Mouse (Mus musculus) neural tube, embryonic 13.5 days (tissue): Measurements from ENCODE around the gene Mpped1. TPM values are rescaled to one million over a fixed set of nuclear protein-coding genes. Genes with fewer than 3 reads are reported as not detected.

Experiments used
- ATAC-seq: fragments of 200-750 bp; cut with Nextera tagmentation; 2 replicates; pipeline ENCODE4 v1.8.0; 2017; ENCODE audit warnings: low read depth, mild to moderate bottlenecking, moderate TSS enrichment, moderate library complexity
- H3K27ac ChIP-seq: fragments of 300-500 bp; sonication (generic); replicated peaks from 2 replicates; pipeline ENCODE4 v1.5.1; 2015; ENCODE audit warnings: moderate library complexity, mild to moderate bottlenecking, inconsistent platforms
- H3K27me3 ChIP-seq: fragments of 300-500 bp; sonication (generic); 2 replicates; pipeline ENCODE4 v1.6.1; 2015; ENCODE audit warnings: mild to moderate bottlenecking, inconsistent platforms
- H3K36me3 ChIP-seq: fragments of 300-500 bp; sonication (generic); 2 replicates; pipeline ENCODE4 v1.6.1; 2015; ENCODE audit warnings: mild to moderate bottlenecking, inconsistent platforms
- H3K4me1 ChIP-seq: fragments of 300-500 bp; sonication (generic); replicated peaks from 2 replicates; pipeline ENCODE4 v1.6.1; 2015; ENCODE audit warnings: inconsistent platforms
- H3K4me2 ChIP-seq: fragments of 300-500 bp; sonication (generic); 2 replicates; pipeline ENCODE4 v1.6.1; 2015; ENCODE audit warnings: inconsistent platforms, mild to moderate bottlenecking, moderate library complexity
- H3K4me3 ChIP-seq: fragments of 300-500 bp; sonication (generic); 2 replicates; pipeline ENCODE4 v1.5.1; 2015; ENCODE audit warnings: mild to moderate bottlenecking, inconsistent platforms
- H3K9ac ChIP-seq: fragments of 300-500 bp; sonication (generic); 2 replicates; pipeline ENCODE4 v1.6.1; 2015; ENCODE audit warnings: moderate library complexity, mild to moderate bottlenecking, inconsistent platforms
- H3K9me3 ChIP-seq: fragments of 300-500 bp; sonication (generic); 2 replicates; pipeline ENCODE4 v1.6.1; 2016; ENCODE audit warnings: inconsistent platforms
- WGBS: fragments of 180-500 bp; shearing (Covaris S2); methylation state at CpG from one replicate; pipeline ENCODE4 v1.1.7; 2015; 5-methylcytosine and 5-hydroxymethylcytosine counted together
- polyA plus RNA-seq: library from polyadenylated mRNA; unstranded; fragments of >200 nt; fragmentation: Nextera tagmentation; extraction: Ambion mirVana; gene quantifications from 2 replicates; pipeline ENCODE4 v1.2.1, GENCODE M21; 2015

Mpped1 gene
- polyA plus RNA-seq, 1 experiment from 2014 or later, result 13.3 TPM

GRCm38 (mm10) chr15:83853400-83853811, 74.1 kb downstream of the Mpped1 start:
- Histone ChIP-seq H3K4me1 (peaks cover 7% of the 10 kb centered on the region; the same call in 1 of the 2 replicates), H3K36me3 (no peaks in the 10 kb centered on the region), H3K27me3 (no peaks in the 10 kb centered on the region), H3K4me3 (no peak overlapping the region), H3K9ac (no peak overlapping the region), H3K4me2 (no peak overlapping the region), H3K9me3 (no peaks in the 10 kb centered on the region), H3K27ac (no peak overlapping the region)
- WGBS, result 83% methylated on average over 5 of the region's 5 CpGs
- ATAC-seq, result no peak

GRCm38 (mm10) chr15:83857129-83857528, 77.9 kb downstream of the Mpped1 start:
- Histone ChIP-seq H3K4me1 (no peaks in the 10 kb centered on the region), H3K36me3 (no peaks in the 10 kb centered on the region), H3K27me3 (no peaks in the 10 kb centered on the region), H3K27ac (no peak overlapping the region), H3K9me3 (no peaks in the 10 kb centered on the region), H3K4me3 (no peak overlapping the region), H3K4me2 (no peak overlapping the region), H3K9ac (no peak overlapping the region)
- no peak for ATAC-seq
- WGBS, result 15% methylated on average over 8 of the region's 8 CpGs

DNA sequence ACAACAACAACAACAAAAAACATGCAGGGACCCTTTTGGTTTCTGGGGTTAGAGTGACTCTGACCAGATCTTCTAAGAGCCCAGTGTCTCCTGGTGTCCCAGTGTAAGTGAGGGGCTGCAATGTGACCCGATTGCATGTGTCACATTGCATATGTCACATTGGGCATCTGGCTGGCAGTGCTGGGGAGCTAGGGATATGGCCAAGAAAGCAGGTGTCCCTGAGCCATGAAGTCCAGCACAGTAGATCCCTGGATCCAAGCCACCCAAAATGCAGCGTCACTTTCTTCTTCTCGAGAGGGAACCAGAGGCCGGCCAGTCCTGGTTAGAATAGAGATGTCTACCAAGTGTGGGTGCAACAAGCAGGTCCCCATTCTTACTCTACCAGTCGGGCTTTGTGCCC, 86.4 kb downstream of the Mpped1 start:
- no peak for ATAC-seq
- Histone ChIP-seq H3K36me3 (no peaks in the 10 kb centered on the region), H3K27me3 (peaks cover 10% of the 10 kb centered on the region), H3K9me3 (no peaks in the 10 kb centered on the region), H3K4me2 (no peak overlapping the region), H3K9ac (no peak overlapping the region), H3K4me1 (0 out of 2 replicates have a peak, but pooled peaks cover 2% of the 10 kb centered on the region), H3K27ac (no peak overlapping the region), H3K4me3 (no peak overlapping the region)
- 91% methylated on average over 5 of the region's 5 CpGs for WGBS

DNA sequence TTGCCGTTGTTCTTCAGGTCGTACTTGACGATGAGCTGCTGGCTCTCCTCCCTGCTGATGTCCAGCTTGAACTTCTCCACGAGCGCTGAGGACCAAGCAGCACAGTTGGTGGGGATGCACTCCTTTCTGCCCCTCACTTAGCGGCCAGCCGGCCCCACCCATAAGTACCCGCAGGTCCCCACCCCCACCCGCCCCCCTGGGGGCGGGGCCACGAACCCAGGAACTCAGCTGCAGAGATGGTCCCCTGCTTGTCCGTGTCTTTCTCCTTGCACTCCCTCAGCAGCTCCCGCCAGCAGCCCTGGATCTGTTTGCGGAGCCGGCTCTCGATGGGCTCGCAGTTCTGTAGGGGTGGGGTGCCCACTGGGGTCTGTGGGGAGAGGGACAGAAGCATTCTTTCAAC, 91.7 kb downstream of the Mpped1 start:
- peak overlapping the region; percentile 29; the same call in 1 of the 2 replicates for H3K4me2 ChIP-seq

DNA sequence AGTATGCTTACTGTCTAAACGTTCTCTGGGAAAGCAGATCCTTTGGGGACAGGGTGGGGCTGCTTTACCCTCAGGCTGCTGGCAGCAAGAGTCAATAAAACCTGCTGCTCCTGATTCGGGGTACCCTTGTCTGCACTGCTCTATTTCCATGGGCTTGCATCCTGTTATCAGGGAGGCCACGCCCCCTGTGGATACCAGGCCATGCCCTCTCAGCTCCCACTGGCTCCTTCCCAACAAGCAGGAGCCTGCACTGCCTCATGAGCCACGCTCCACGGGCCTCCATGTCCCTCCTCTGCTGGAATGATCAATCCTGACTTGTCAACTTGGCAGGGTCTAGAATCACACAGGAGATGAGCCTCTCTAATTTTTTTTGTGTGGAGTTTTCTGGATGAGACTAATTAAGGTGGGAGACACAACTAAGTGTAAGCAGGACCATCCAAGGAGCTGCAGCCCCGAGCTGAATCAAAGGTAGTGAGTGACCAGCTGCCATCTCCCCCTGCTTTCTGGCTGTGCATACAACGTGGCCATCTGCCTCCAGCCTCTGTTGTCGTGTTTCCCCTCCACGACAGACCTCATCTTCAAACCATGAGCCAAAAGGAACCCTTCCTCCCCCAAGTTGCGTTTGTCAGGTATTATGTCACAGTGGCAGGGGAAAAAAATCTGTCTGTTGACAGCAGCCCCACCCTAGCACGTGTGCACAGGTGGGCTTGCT, 98.0 kb downstream of the Mpped1 start:
- H3K9me3 ChIP-seq, result 0 out of 2 replicates have a peak, but pooled peaks cover 4% of the 10 kb centered on the region
- peaks cover 19% of the 10 kb centered on the region for H3K4me1 ChIP-seq
- H3K27me3 ChIP-seq, result no peaks in the 10 kb centered on the region
- no peak overlapping the region for H3K4me2 ChIP-seq
- 49% methylated on average over 11 of the region's 11 CpGs for WGBS
- no peak for ATAC-seq
- no peak overlapping the region for H3K9ac ChIP-seq
- H3K4me3 ChIP-seq, result no peak overlapping the region
- H3K27ac ChIP-seq, result no peak overlapping the region
- H3K36me3 ChIP-seq, result no peaks in the 10 kb centered on the region

More for the DNA sequence above, 91.7 kb downstream of the Mpped1 start:
- no peak for ATAC-seq
- Histone ChIP-seq H3K4me3 (no peak overlapping the region), H3K27me3 (peaks cover 16% of the 10 kb centered on the region), H3K9ac (no peak overlapping the region), H3K4me1 (peaks cover 28% of the 10 kb centered on the region), H3K27ac (no peak overlapping the region), H3K36me3 (no peaks in the 10 kb centered on the region), H3K9me3 (0 out of 2 replicates have a peak, but pooled peaks cover 4% of the 10 kb centered on the region)
- WGBS, result 8% methylated on average over 17 of the region's 17 CpGs

DNA sequence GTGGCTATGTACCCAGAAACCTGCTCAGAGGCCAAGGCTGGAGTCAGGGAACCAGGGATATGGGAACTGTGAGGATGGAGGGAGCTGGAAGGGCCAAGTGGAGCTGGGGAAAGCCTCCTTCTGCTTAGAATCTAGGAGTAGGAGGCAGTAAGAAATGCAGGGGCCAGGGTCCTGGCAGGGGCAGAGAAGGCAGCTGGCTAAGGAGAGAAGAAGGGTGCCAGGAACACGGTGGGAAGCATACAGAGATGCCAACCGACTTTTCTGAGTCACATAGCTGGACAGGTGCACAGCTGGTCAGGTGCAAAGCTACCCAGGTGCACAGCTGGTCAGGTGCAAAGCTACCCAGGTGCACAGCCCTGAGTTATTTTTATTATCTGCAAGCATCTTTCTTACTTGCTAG, 98.6 kb downstream of the Mpped1 start:
- 82% methylated on average over 2 of the region's 2 CpGs for WGBS
- Histone ChIP-seq H3K9me3 (0 out of 2 replicates have a peak, but pooled peaks cover 4% of the 10 kb centered on the region), H3K4me1 (peaks cover 13% of the 10 kb centered on the region), H3K4me3 (no peak overlapping the region), H3K27me3 (no peaks in the 10 kb centered on the region), H3K9ac (no peak overlapping the region), H3K27ac (no peak overlapping the region), H3K4me2 (no peak overlapping the region), H3K36me3 (no peaks in the 10 kb centered on the region)
- ATAC-seq, result no peak

DNA sequence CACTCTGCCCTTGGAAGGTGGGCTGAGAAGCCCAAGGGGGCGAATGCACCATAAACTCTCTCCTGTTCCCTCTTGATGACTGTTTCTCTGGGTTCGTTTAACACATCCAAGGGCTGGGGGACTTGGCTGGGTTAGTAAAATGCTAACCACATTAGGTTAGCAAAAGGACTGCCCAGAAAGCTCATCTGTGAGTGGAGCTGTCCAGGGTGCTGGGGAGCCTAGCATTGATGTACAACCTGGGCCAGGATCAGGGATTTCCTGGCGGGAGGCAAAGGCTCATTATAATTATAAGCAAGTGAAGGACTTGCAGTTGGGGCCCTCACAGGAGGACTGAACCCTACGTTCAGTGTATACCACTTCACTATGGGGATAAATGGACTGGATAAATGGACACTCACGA, 100.6 kb downstream of the Mpped1 start:
- Histone ChIP-seq H3K36me3 (no peaks in the 10 kb centered on the region), H3K9ac (no peak overlapping the region), H3K9me3 (0 out of 2 replicates have a peak, but pooled peaks cover 4% of the 10 kb centered on the region), H3K27me3 (no peaks in the 10 kb centered on the region), H3K27ac (no peak overlapping the region), H3K4me1 (0 out of 2 replicates have a peak, but pooled peaks cover 7% of the 10 kb centered on the region), H3K4me2 (no peak overlapping the region), H3K4me3 (no peak overlapping the region)
- ATAC-seq, result no peak
- WGBS, result 29% methylated on average over 5 of the region's 5 CpGs

DNA sequence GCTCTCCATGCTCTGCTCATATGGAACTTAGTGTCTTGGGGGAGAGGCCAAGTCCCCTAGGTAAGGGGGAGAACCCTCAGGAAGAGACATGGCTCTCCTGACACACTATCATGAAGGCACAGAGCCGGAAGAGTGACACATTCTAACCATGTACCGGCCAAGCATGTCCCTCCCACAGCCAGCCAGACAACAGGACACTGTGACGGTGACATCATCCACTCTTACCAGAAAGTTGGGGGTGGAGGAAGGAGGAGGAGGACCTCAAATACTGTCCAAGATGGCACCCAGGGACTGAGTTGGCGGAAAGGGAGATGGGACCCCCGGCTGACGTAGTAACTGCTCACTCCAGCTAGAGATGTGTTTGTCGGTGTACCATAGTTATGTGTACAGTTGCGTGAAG, 104.6 kb downstream of the Mpped1 start:
- Histone ChIP-seq H3K4me3 (no peak overlapping the region), H3K9ac (no peak overlapping the region), H3K9me3 (no peaks in the 10 kb centered on the region), H3K36me3 (no peaks in the 10 kb centered on the region), H3K4me1 (0 out of 2 replicates have a peak, but pooled peaks cover 7% of the 10 kb centered on the region), H3K4me2 (no peak overlapping the region), H3K27ac (no peak overlapping the region), H3K27me3 (no peaks in the 10 kb centered on the region)
- no peak for ATAC-seq
- WGBS, result 92% methylated on average over 8 of the region's 8 CpGs

DNA sequence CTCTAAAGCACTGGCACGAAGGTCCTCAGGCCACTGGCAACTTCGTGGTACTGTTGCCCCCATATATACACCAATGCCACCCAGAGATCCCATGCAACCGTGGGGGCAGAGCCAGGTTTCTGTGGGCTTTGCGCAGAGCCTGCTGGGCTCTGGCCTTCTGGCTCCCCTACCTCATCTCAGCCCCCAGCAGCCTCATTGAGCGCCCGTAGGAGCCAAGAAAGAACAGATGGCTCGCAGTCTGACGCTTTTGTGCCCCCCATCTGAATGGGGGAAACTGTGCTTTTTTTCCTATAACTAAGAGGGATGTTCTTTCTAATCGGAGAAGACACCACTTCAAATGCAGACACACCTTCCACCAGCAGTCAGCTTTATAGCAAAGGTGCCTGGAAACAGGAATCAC, 105.0 kb downstream of the Mpped1 start:
- no peak overlapping the region for H3K9ac ChIP-seq
- no peak overlapping the region for H3K4me3 ChIP-seq
- H3K36me3 ChIP-seq, result no peaks in the 10 kb centered on the region
- 82% methylated on average over 9 of the region's 9 CpGs for WGBS
- H3K4me2 ChIP-seq, result no peak overlapping the region
- H3K4me1 ChIP-seq, result 0 out of 2 replicates have a peak, but pooled peaks cover 7% of the 10 kb centered on the region
- H3K27me3 ChIP-seq, result no peaks in the 10 kb centered on the region
- H3K27ac ChIP-seq, result no peak overlapping the region
- ATAC-seq, result no peak
- no peaks in the 10 kb centered on the region for H3K9me3 ChIP-seq

- Histone ChIP-seq H3K9me3 (no peaks in the 10 kb centered on the region), H3K4me2 (no peak overlapping the region), H3K4me1 (peaks cover 14% of the 10 kb centered on the region; the same call in 1 of the 2 replicates), H3K27ac (no peak overlapping the region), H3K27me3 (no peaks in the 10 kb centered on the region), H3K4me3 (no peak overlapping the region), H3K9ac (no peak overlapping the region), H3K36me3 (no peaks in the 10 kb centered on the region)
- 86% methylated on average over 15 of the region's 15 CpGs for WGBS
- ATAC-seq, result no peak
Measured at GRCm38 (mm10) chr15:83892871-83893270, 113.6 kb downstream of the Mpped1 start.

DNA sequence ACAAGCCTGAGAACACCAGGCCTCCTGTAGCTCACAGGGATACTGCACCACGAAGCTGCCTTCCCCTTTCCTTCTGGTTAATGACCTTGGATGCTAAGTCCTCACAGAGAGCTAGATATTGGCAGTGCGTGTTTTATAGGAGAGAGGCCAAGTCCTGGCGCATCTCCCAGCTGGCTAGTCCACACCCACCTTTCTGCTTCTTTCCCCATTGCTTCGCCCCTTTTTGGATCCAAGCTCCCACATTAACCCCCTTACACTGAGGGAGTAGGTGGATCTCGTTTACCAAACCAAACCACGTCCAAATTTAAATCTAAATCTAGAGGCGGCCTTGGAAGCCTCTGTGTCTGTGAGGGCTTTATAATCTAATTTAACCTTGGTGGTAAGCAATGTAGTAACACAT, 115.0 kb downstream of the Mpped1 start:
- H3K9ac ChIP-seq, result no peak overlapping the region
- H3K4me3 ChIP-seq, result no peak overlapping the region
- no peak for ATAC-seq
- no peaks in the 10 kb centered on the region for H3K27me3 ChIP-seq
- WGBS, result 86% methylated on average over 7 of the region's 7 CpGs
- H3K4me1 ChIP-seq, result peaks cover 14% of the 10 kb centered on the region; the same call in 1 of the 2 replicates
- no peaks in the 10 kb centered on the region for H3K36me3 ChIP-seq
- H3K27ac ChIP-seq, result no peak overlapping the region
- no peaks in the 10 kb centered on the region for H3K9me3 ChIP-seq
- H3K4me2 ChIP-seq, result no peak overlapping the region

DNA sequence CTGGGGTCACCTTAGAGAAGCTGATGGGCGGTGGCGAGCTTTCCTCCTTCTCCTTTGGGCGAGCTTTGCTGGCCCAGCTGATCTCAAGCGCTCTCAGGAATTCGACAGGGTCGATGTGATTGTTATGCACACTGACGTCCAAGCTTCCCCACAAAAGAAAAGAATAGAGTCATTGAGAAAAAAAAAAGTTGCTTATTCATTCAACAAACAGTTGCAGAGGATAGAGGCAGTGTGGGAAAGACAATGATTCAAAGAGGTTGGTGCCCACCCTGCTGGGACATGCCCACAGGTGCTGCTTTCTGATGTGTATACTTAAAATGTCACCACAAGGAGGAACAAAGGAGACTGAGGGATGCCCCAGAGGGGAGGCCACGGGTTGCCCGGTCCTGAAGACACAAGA, 116.7 kb downstream of the Mpped1 start:
- H3K9me3 ChIP-seq, result no peaks in the 10 kb centered on the region
- no peak overlapping the region for H3K27ac ChIP-seq
- H3K4me1 ChIP-seq, result peaks cover 14% of the 10 kb centered on the region; the same call in 1 of the 2 replicates
- H3K4me3 ChIP-seq, result no peak overlapping the region
- H3K4me2 ChIP-seq, result no peak overlapping the region
- no peak overlapping the region for H3K9ac ChIP-seq
- no peak for ATAC-seq
- WGBS, result 32% methylated on average over 9 of the region's 9 CpGs
- H3K36me3 ChIP-seq, result no peaks in the 10 kb centered on the region
- H3K27me3 ChIP-seq, result no peaks in the 10 kb centered on the region
